Mouse (Mus musculus): ENCODE data around the gene Emilin3.

GRCm38 (mm10) chr2:160934451-160934850 is 22.3 kb upstream of the Emilin3 start:
- TF ChIP-seq CTCF (IDR thresholded peaks at IDR 0.05; ENCODE audit: borderline replicate concordance, control insufficient read depth, extremely low read depth, insufficient read depth, low read length, poor library complexity) (no peak), POLR2A (IDR thresholded peaks at IDR 0.05; ENCODE audit: control insufficient read depth, extremely low read depth, insufficient read depth, low read length, poor library complexity) (no peak)

Data from thymus, adult 2 months (tissue).